In the genomic region with DNA sequence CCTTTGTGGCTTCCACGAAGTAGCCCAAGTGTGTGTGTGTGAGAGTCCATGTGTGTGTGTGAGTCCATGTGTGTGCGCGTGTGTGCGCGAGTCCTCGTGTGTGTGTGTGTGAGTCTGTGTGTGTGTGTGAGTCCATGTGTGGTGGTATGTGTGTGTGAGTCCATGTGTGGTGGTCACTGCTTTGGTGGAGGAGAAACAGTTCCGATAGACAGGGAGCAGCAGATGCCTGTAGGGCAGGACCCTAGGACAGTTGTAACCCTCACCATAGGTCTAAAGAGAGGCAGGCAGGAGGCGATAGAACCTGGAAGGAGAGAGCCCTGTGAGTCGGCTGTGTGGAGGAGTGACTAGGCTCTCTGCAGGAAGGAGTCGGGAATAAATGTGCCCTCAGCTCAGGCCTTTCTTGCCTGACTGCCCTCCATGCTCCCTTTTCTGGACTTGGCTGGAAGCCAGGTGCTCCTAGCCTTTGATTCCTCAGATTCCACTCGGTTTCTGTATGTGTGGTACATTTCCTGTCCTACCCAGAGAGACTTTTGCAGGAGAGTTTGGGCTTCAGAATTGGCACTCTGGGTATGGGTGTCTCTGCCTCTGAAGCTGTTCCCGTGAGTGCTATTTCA, we compare ENCODE assay signal across 9 mouse cellular contexts. TPM values are rescaled to one million over a fixed set of nuclear protein-coding genes. Genes with fewer than 3 reads are reported as not detected.
DNase-seq lines count a peak whose midpoint lies in the region; ATAC-seq lines count a peak whose summit lies in the region.
"Had no signal": no experiment of that assay in that cellular context is flagged by ENCODE, and none has a peak within 500 bp of the region (broad histone marks: within the 10 kb centered on the region; RNA-seq: fewer than 3 reads in every experiment).

No protein-coding gene starts in this region.

- no peak overlapping the region for H3K4me3 ChIP-seq in forebrain, embryonic 12.5 days (replicated peaks)
- no peak overlapping the region for H3K4me3 ChIP-seq in forebrain, embryonic 16.5 days (replicated peaks; ENCODE audit: low read length)
- H3K4me3 ChIP-seq in midbrain, embryonic 13.5 days (replicated peaks): no peak overlapping the region
- no peak overlapping the region for H3K4me3 ChIP-seq in midbrain, embryonic 16.5 days (ENCODE audit: low read depth, low read length)
- H3K4me3 ChIP-seq: liver, embryonic 13.5 days had no signal

- H3K36me3 ChIP-seq in forebrain, embryonic 12.5 days (replicated peaks): peaks cover 15% of the 10 kb centered on the region
- H3K36me3 ChIP-seq in forebrain, embryonic 16.5 days (ENCODE audit: control insufficient read depth, insufficient read depth): no peaks in the 10 kb centered on the region; the same call in 1 of the 2 replicates
- H3K36me3 ChIP-seq in midbrain, embryonic 13.5 days: peaks cover 20% of the 10 kb centered on the region
- peaks cover 6% of the 10 kb centered on the region; the same call in 1 of the 2 replicates for H3K36me3 ChIP-seq in midbrain, embryonic 16.5 days (ENCODE audit: control insufficient read depth, insufficient read depth, low read length)

- no peak overlapping the region for H3K27ac ChIP-seq in forebrain, embryonic 12.5 days
- H3K27ac ChIP-seq in forebrain, embryonic 16.5 days (ENCODE audit: low read length): no peak overlapping the region
- no peak overlapping the region for H3K27ac ChIP-seq in midbrain, embryonic 13.5 days
- no peak overlapping the region for H3K27ac ChIP-seq in midbrain, embryonic 16.5 days (ENCODE audit: low read length)
- H3K27ac ChIP-seq: liver, embryonic 13.5 days had no signal

- H3K27me3 ChIP-seq in forebrain, embryonic 12.5 days: no peaks in the 10 kb centered on the region
- H3K27me3 ChIP-seq in forebrain, embryonic 16.5 days (replicated peaks; ENCODE audit: control insufficient read depth, insufficient read depth, low read length): no peaks in the 10 kb centered on the region
- no peaks in the 10 kb centered on the region for H3K27me3 ChIP-seq in midbrain, embryonic 13.5 days
- H3K27me3 ChIP-seq in midbrain, embryonic 16.5 days (ENCODE audit: control insufficient read depth, insufficient read depth, low read depth, low read length): no peaks in the 10 kb centered on the region
- H3K27me3 ChIP-seq: liver, embryonic 13.5 days had no signal

- no peak overlapping the region for H3K4me2 ChIP-seq in forebrain, embryonic 12.5 days
- H3K4me2 ChIP-seq in forebrain, embryonic 16.5 days (ENCODE audit: low read length): no peak overlapping the region
- no peak overlapping the region for H3K4me2 ChIP-seq in midbrain, embryonic 13.5 days (replicated peaks)
- no peak overlapping the region for H3K4me2 ChIP-seq in midbrain, embryonic 16.5 days (ENCODE audit: low read length)
- H3K4me2 ChIP-seq: liver, embryonic 13.5 days had no signal

- H3K9ac ChIP-seq in forebrain, embryonic 12.5 days: no peak overlapping the region; the same call in 1 of the 2 replicates
- H3K9ac ChIP-seq in forebrain, embryonic 16.5 days (replicated peaks; ENCODE audit: low read depth, low read length): no peak overlapping the region
- no peak overlapping the region for H3K9ac ChIP-seq in midbrain, embryonic 13.5 days (replicated peaks)
- no peak overlapping the region for H3K9ac ChIP-seq in midbrain, embryonic 16.5 days (ENCODE audit: low read depth, low read length)
- H3K9ac ChIP-seq: liver, embryonic 13.5 days had no signal

- H3K4me1 ChIP-seq in forebrain, embryonic 12.5 days: no peaks in the 10 kb centered on the region
- 0 out of 2 replicates have a peak, but pooled peaks cover 4% of the 10 kb centered on the region for H3K4me1 ChIP-seq in forebrain, embryonic 16.5 days (replicated peaks; ENCODE audit: control insufficient read depth, insufficient read depth, low read length)
- 0 out of 2 replicates have a peak, but pooled peaks cover 3% of the 10 kb centered on the region for H3K4me1 ChIP-seq in midbrain, embryonic 13.5 days (replicated peaks)
- no peaks in the 10 kb centered on the region for H3K4me1 ChIP-seq in midbrain, embryonic 16.5 days (ENCODE audit: control insufficient read depth, insufficient read depth, low read length)

- WGBS in forebrain, embryonic 12.5 days: 88% methylated on average over 12 of the region's 12 CpGs
- 77% methylated on average over 12 of the region's 12 CpGs for WGBS in forebrain, embryonic 16.5 days
- 80% methylated on average over 12 of the region's 12 CpGs for WGBS in midbrain, embryonic 13.5 days
- WGBS in midbrain, embryonic 16.5 days: 80% methylated on average over 12 of the region's 12 CpGs

- peak; percentile 27; the same call in 1 of the 2 replicates for ATAC-seq in forebrain, embryonic 12.5 days (ENCODE audit: low FRiP score)
- ATAC-seq in forebrain, embryonic 16.5 days: no peak
- ATAC-seq in midbrain, embryonic 13.5 days: peak; percentile 21
- no peak for ATAC-seq in midbrain, embryonic 16.5 days

- no peaks in the 10 kb centered on the region for H3K9me3 ChIP-seq in forebrain, embryonic 12.5 days
- no peaks in the 10 kb centered on the region for H3K9me3 ChIP-seq in forebrain, embryonic 16.5 days (ENCODE audit: control insufficient read depth, low read length)
- no peaks in the 10 kb centered on the region for H3K9me3 ChIP-seq in midbrain, embryonic 13.5 days
- no peaks in the 10 kb centered on the region for H3K9me3 ChIP-seq in midbrain, embryonic 16.5 days (replicated peaks; ENCODE audit: control insufficient read depth, low read length, poor library complexity, severe bottlenecking)
- H3K9me3 ChIP-seq: liver, embryonic 13.5 days had no signal

- DNase-seq in heart, postnatal 4 days: peak; percentile 40
- peak; percentile 51 for DNase-seq in lung, postnatal 14 days
- DNase-seq in layer of hippocampus, adult 9-10 months (ENCODE audit: low spot score): no peak
- DNase-seq in retina, postnatal 1 day: no peak
- DNase-seq: liver, embryonic 13.5 days had no signal

RNA-seq across cellular contexts. Expression of a gene that starts 5.0 kb away (rescaled TPM):
- 0.20 and 0.35 TPM in 2 replicates for polyA plus RNA-seq in forebrain, embryonic 12.5 days (2016; fragmentation: Nextera tagmentation; extraction: Ambion mirVana)
- polyA plus RNA-seq in forebrain, embryonic 16.5 days (2015; fragmentation: Nextera tagmentation; extraction: Ambion mirVana): 0.28 TPM in 1 of 2 replicates, not detected in the other
- polyA plus RNA-seq in midbrain, embryonic 13.5 days (2015; fragmentation: Nextera tagmentation; extraction: Ambion mirVana): 0.24 TPM in 1 of 2 replicates, not detected in the other
- polyA plus RNA-seq in midbrain, embryonic 16.5 days (2015; fragmentation: Nextera tagmentation; extraction: Ambion mirVana): 0.14 and 0.16 TPM in 2 replicates
- total RNA-seq in heart, postnatal 4 days (2021): not detected
- polyA plus RNA-seq: liver, embryonic 13.5 days had no signal

RNA-seq across cellular contexts. Expression of a gene that starts 42.2 kb away (rescaled TPM):
- polyA plus RNA-seq in forebrain, embryonic 12.5 days (2016; fragmentation: Nextera tagmentation; extraction: Ambion mirVana): 67.0 and 67.4 TPM in 2 replicates
- polyA plus RNA-seq in forebrain, embryonic 16.5 days (2015; fragmentation: Nextera tagmentation; extraction: Ambion mirVana): 51.0 and 54.4 TPM in 2 replicates
- 51.2 and 53.7 TPM in 2 replicates for polyA plus RNA-seq in midbrain, embryonic 13.5 days (2015; fragmentation: Nextera tagmentation; extraction: Ambion mirVana)
- 48.5 and 50.3 TPM in 2 replicates for polyA plus RNA-seq in midbrain, embryonic 16.5 days (2015; fragmentation: Nextera tagmentation; extraction: Ambion mirVana)
- total RNA-seq in heart, postnatal 4 days (2021): 10 to 100 TPM; 25.2 to 27.3 TPM

RNA-seq across cellular contexts. Expression of a gene that starts 44.4 kb away (rescaled TPM):
- 1.4 and 1.8 TPM in 2 replicates for polyA plus RNA-seq in forebrain, embryonic 12.5 days (2016; fragmentation: Nextera tagmentation; extraction: Ambion mirVana)
- 1.1 and 1.3 TPM in 2 replicates for polyA plus RNA-seq in forebrain, embryonic 16.5 days (2015; fragmentation: Nextera tagmentation; extraction: Ambion mirVana)
- 0.72 and 1.2 TPM in 2 replicates for polyA plus RNA-seq in midbrain, embryonic 13.5 days (2015; fragmentation: Nextera tagmentation; extraction: Ambion mirVana)
- polyA plus RNA-seq in midbrain, embryonic 16.5 days (2015; fragmentation: Nextera tagmentation; extraction: Ambion mirVana): 0.76 and 0.89 TPM in 2 replicates
- total RNA-seq in heart, postnatal 4 days (2021): 1 to 10 TPM; 2.8 to 3.3 TPM

Comparison
In these comparisons a context has a peak if more than half of its experiments do, and no peak if none do; other contexts are left out.
1. ATAC-seq: peak in forebrain, embryonic 12.5 days (single experiment) and midbrain, embryonic 13.5 days (single experiment); none in forebrain, embryonic 16.5 days (single experiment) and midbrain, embryonic 16.5 days (single experiment).
2. DNase-seq: peak in heart, postnatal 4 days (single experiment) and lung, postnatal 14 days (single experiment); none in layer of hippocampus, adult 9-10 months (single experiment) and retina, postnatal 1 day (single experiment).